Mouse (Mus musculus) myocyte (in vitro differentiated cells): Measurements from ENCODE around the gene Fam129a. TPM values are rescaled to one million over a fixed set of nuclear protein-coding genes. Genes with fewer than 3 reads are reported as not detected.

ENCODE experiments used
- H3K27me3 ChIP-seq: one replicate; pipeline ENCODE4 v1.6.1; 2011; ENCODE audit not compliant: control insufficient read depth, insufficient read depth, insufficient read length
- H3K36me3 ChIP-seq: one replicate; pipeline ENCODE4 v1.6.1; 2011; ENCODE audit not compliant: control insufficient read depth, insufficient read depth
- H3K4me2 ChIP-seq: one replicate; pipeline ENCODE4 v1.6.1; 2011; ENCODE audit warnings: low read depth, control low read depth
- H3K4me3 ChIP-seq: one replicate; pipeline ENCODE4 v1.5.1; 2011; ENCODE audit warnings: mild to moderate bottlenecking, control low read depth, moderate library complexity
- H3K79me2 ChIP-seq: one replicate; pipeline ENCODE4 v1.6.1; 2011; ENCODE audit not compliant: control insufficient read depth, insufficient read depth
- H3ac ChIP-seq: one replicate; pipeline ENCODE4 v1.6.1; 2011; ENCODE audit not compliant: control insufficient read depth, insufficient read length
- CEBPB ChIP-seq: IDR thresholded peaks from 2 replicates; pipeline ENCODE4 v1.6.1; 2011; ENCODE audit warnings: mild to moderate bottlenecking, moderate library complexity; ENCODE audit not compliant: poor library complexity, insufficient read depth, severe bottlenecking
- E2F4 ChIP-seq: IDR thresholded peaks from one replicate; pipeline ENCODE4 v1.6.1; 2011; ENCODE audit warnings: mild to moderate bottlenecking, control low read depth, moderate library complexity; ENCODE audit not compliant: insufficient read depth
- MAX ChIP-seq: IDR thresholded peaks from one replicate; pipeline ENCODE4 v1.6.1; 2011; ENCODE audit warnings: low read depth, mild to moderate bottlenecking, control low read depth
- MYOD1 ChIP-seq, 3 experiments: IDR thresholded peaks; one replicate each; pipeline ENCODE4 v1.6.1; 2011; ENCODE audit warnings: control low read depth in 2 of 3, low read depth in 2 of 3, mild to moderate bottlenecking in 2 of 3, moderate library complexity in 1 of 3; ENCODE audit not compliant: insufficient read length in 2 of 3, control insufficient read depth in 1 of 3
- MYOG ChIP-seq, 3 experiments: IDR thresholded peaks; one replicate each; pipeline ENCODE4 v1.6.1; 2011; ENCODE audit warnings: control low read depth in 2 of 3, low read depth in 2 of 3, mild to moderate bottlenecking in 2 of 3; ENCODE audit not compliant: insufficient read length in 2 of 3, control insufficient read depth in 1 of 3, insufficient read depth in 1 of 3
- POLR2A ChIP-seq: IDR thresholded peaks from one replicate; pipeline ENCODE4 v1.6.1; 2011; ENCODE audit warnings: low read depth, mild to moderate bottlenecking, control low read depth, moderate library complexity; ENCODE audit not compliant: insufficient read length
- POLR2AphosphoS2 ChIP-seq: IDR thresholded peaks from one replicate; pipeline ENCODE4 v1.6.1; 2011; ENCODE audit warnings: low read depth, control low read depth; ENCODE audit not compliant: insufficient read length
- REST ChIP-seq: IDR thresholded peaks from one replicate; pipeline ENCODE4 v1.6.1; 2011; ENCODE audit warnings: mild to moderate bottlenecking, control low read depth, moderate library complexity; ENCODE audit not compliant: insufficient read depth, insufficient read length
- SRF ChIP-seq: IDR thresholded peaks from one replicate; pipeline ENCODE4 v1.6.1; 2011; ENCODE audit warnings: low read depth; ENCODE audit not compliant: control insufficient read depth, insufficient read length
- TCF12 ChIP-seq: IDR thresholded peaks from one replicate; pipeline ENCODE4 v1.6.1; 2011; ENCODE audit warnings: mild to moderate bottlenecking, control low read depth; ENCODE audit not compliant: poor library complexity, insufficient read depth, severe bottlenecking
- TCF3 ChIP-seq: IDR thresholded peaks from one replicate; pipeline ENCODE4 v1.6.1; 2011; ENCODE audit warnings: low read depth, control low read depth; ENCODE audit not compliant: insufficient read length
- USF1 ChIP-seq: IDR thresholded peaks from one replicate; pipeline ENCODE4 v1.6.1; 2011; ENCODE audit warnings: low read depth, mild to moderate bottlenecking, control low read depth, moderate library complexity
- polyA plus RNA-seq: library from polyadenylated mRNA; unstranded; fragments of >200 nt; fragmentation: generic; extraction: Trizol; gene quantifications from one replicate; pipeline ENCODE4 v1.2.1, GENCODE M21; 2012; ENCODE audit warnings: missing spikeins

Gene Fam129a
- polyA plus RNA-seq, 1 experiment = 2.7 TPM

DNA sequence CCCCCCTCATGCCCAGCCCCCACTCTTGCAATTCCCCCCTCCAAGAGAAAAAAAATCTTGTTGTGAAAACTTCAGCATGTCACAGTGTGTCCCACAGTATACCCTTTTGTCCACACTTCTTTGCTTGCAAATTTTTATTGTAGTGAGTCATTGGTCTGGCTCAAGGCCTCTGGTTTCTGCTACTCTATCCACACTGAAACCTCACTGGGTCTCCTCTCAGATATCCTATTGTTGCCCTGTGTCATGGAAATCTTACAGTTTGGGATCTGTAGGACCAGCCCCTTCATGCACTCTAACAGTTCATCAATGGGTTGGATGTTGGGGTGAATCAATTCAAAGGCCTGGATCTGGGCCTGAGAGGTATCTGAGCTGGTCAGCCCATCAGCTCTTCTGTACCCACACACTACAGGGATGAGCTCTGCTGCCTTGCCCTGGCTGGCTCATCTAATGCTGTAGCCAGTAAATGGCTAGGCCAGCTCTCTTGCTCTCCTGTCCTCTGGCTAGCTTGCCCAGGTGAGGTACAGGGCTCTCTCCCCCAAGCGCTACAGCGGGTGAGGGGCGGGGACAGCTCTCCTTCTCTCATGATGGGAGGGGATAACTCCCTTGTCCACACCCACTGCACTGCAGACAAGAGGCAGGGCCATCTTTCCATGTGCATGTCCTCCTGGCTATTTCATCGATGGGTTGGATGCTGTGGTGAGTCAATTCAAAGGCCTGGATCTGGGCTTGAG is 109.1 kb downstream of the Fam129a start:
- H3K4me3 ChIP-seq = no peak overlapping the region

DNA sequence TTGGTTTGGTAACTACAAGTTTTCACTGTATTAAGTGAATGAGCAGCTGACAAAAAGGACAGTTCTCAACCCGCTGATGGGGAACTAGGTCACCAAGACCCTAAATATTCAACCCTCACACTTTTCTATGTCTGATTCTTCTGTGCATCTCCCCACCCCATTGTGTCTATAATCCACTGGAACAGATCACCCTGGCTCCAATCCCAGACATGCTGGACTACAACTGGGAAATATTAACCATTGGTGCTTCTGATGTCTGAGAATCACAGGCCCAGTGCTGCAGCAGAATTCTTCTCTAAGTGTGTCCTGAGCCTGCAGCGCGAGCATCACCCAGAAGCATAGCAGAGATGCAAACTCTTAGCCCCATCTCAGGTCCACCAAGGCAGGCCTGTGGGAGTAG is 110.0 kb downstream of the Fam129a start:
- Histone ChIP-seq H3K27me3 (no peaks in the 10 kb centered on the region), H3K4me3 (no peak overlapping the region), H3ac (no peak overlapping the region), H3K36me3 (no peaks in the 10 kb centered on the region), H3K79me2 (no peaks in the 10 kb centered on the region), H3K4me2 (no peak overlapping the region)
- TF ChIP-seq MYOD1 (IDR thresholded peaks at IDR 0.05; ENCODE audit: control insufficient read depth in 1 of 3, insufficient read length in 2 of 3, low read depth in 2 of 3) (no peak), TCF3 (no peak), MYOG (IDR thresholded peaks at IDR 0.05; ENCODE audit: control insufficient read depth in 1 of 3, insufficient read depth in 1 of 3, insufficient read length in 2 of 3, low read depth in 2 of 3) (no peak), TCF12 (no peak), MAX (no peak), SRF (no peak), POLR2A (no peak), POLR2AphosphoS2 (no peak), E2F4 (no peak), REST (no peak), USF1 (no peak), CEBPB (no peak)

More for the DNA sequence above, 109.1 kb downstream of the Fam129a start:
- no peak overlapping the region for H3ac ChIP-seq
- H3K27me3 ChIP-seq = no peaks in the 10 kb centered on the region
- H3K36me3 ChIP-seq = no peaks in the 10 kb centered on the region
- peak overlapping the region; percentile 20 for H3K4me2 ChIP-seq
- H3K79me2 ChIP-seq = no peaks in the 10 kb centered on the region
- no peak for TF ChIP-seq POLR2AphosphoS2
- TF ChIP-seq SRF = no peak
- no peak for TF ChIP-seq REST
- TF ChIP-seq MYOG (IDR thresholded peaks at IDR 0.05; ENCODE audit: control insufficient read depth in 1 of 3, insufficient read depth in 1 of 3, insufficient read length in 2 of 3, low read depth in 2 of 3) = no peak
- no peak for TF ChIP-seq E2F4
- TF ChIP-seq CEBPB = no peak
- TF ChIP-seq USF1 = no peak
- no peak for TF ChIP-seq POLR2A
- TF ChIP-seq TCF12 = no peak
- no peak for TF ChIP-seq MYOD1 (IDR thresholded peaks at IDR 0.05; ENCODE audit: control insufficient read depth in 1 of 3, insufficient read length in 2 of 3, low read depth in 2 of 3)
- no peak for TF ChIP-seq TCF3
- TF ChIP-seq MAX = no peak

DNA sequence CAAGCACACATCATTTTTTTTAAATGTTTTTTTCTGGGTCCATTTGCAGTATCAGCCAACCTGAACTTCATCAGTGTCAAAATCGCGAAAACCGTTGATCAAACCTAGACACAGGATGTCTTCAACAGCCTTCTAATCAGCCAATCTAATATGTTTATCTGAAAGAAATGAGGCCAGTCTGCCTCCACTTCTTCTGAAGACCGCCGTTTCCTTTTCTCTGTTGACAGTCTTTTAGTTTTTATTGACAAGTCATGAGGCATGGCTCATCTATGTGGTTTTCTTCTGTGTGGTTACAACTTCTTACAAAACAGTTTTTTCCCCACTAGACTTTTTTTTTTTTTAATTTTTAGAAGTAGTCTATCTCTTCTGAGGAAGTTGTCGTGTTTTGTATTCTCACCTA is 111.9 kb downstream of the Fam129a start:
- Histone ChIP-seq H3K27me3 (no peaks in the 10 kb centered on the region), H3K79me2 (no peaks in the 10 kb centered on the region), H3K36me3 (no peaks in the 10 kb centered on the region), H3ac (no peak overlapping the region), H3K4me3 (no peak overlapping the region), H3K4me2 (no peak overlapping the region)
- no peak for TF ChIP-seq REST
- TF ChIP-seq USF1 = no peak
- no peak for TF ChIP-seq SRF
- no peak for TF ChIP-seq E2F4

DNA sequence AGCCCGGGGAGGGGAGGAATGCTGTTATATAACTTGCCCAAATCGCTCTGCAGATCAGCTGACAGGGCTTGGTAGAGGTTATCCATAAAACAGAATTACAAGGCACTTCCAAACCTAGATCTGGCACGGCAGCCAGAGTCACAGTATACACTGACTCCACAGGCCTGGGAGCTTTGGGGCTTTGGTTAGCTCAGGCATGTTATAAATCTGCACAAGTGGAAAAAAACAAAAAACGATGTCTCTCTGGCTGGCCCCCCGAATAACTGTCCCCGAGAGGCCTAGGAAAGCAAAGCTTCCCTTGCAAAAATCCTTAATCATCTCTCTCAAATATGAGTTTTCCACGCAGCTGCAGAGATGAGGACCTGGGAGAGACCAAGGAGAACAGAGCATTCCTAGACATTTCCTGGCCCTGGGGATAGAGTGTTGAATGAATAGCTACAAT is 113.5 kb downstream of the Fam129a start:
- no peaks in the 10 kb centered on the region for H3K27me3 ChIP-seq
- no peak overlapping the region for H3K4me3 ChIP-seq
- peak overlapping the region; percentile 79 for H3K4me2 ChIP-seq
- H3K36me3 ChIP-seq = no peaks in the 10 kb centered on the region
- H3ac ChIP-seq = no peak overlapping the region
- no peaks in the 10 kb centered on the region for H3K79me2 ChIP-seq
- no peak for TF ChIP-seq CEBPB
- no peak for TF ChIP-seq MAX
- TF ChIP-seq TCF12 = no peak
- TF ChIP-seq E2F4 = no peak
- TF ChIP-seq REST = no peak
- no peak for TF ChIP-seq MYOG (IDR thresholded peaks at IDR 0.05; ENCODE audit: control insufficient read depth in 1 of 3, insufficient read depth in 1 of 3, insufficient read length in 2 of 3, low read depth in 2 of 3)
- TF ChIP-seq MYOD1 (IDR thresholded peaks at IDR 0.05; ENCODE audit: control insufficient read depth in 1 of 3, insufficient read length in 2 of 3, low read depth in 2 of 3) = no peak
- TF ChIP-seq USF1 = peak; percentile 63

DNA sequence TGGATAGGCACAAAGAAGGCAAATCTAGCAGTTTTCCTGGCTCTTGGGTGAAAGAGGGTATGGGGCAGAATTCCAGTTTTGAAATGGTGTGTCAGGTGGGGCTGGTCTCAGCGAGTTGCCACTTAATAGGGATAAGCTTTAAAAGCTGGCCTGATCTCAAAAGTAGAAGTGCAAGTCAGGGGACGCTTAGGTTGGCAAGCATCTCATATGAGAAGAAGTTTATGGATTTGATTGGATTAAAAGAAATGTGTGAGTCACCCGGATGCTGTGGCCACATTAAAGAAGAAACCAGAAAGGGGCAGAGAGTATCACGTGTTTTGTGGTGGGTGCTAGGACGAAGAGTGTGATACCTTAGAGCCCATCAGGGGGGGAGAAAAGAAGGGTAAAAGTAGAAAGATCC is 114.0 kb downstream of the Fam129a start:
- no peaks in the 10 kb centered on the region for H3K27me3 ChIP-seq
- H3ac ChIP-seq = no peak overlapping the region
- TF ChIP-seq TCF3 = no peak
- peak; percentile 51 for TF ChIP-seq USF1
- H3K4me3 ChIP-seq = no peak overlapping the region
- no peaks in the 10 kb centered on the region for H3K36me3 ChIP-seq
- H3K4me2 ChIP-seq = peak overlapping the region; percentile 79
- no peaks in the 10 kb centered on the region for H3K79me2 ChIP-seq
